Mouse (Mus musculus) liver, postnatal 0 days (tissue): ENCODE measurements around the gene Ntrk3.

ENCODE experiments used
- CTCF ChIP-seq: sonication (generic); IDR thresholded peaks from 2 replicates; pipeline ENCODE4 v1.5.1; 2016; ENCODE audit warnings: antibody characterized with exemption, low read depth
- EP300 ChIP-seq: IDR thresholded peaks from 2 replicates; pipeline ENCODE4 v1.6.1; 2016; ENCODE audit warnings: antibody characterized with exemption, low read depth, mild to moderate bottlenecking

DNA sequence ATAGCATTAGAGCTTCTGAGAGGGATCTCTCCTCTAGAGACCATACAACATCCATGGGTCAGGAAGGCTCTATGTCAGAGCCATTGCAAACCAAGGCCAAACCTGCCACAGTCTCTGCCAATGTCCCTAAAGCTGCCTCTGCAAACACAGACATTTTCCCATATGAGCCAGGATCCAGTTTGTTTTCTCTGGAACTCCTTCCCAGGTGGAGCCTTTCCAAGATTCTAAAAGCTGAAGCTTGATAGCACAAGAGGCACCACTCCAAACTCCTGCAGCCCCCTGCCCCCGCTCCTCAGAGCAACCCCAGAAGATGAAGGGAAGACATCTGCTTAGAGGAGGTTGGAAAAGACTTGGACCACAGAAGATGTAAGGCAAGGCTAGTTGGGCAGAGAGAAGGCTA, 432.8 kb downstream of the Ntrk3 start:
- TF ChIP-seq CTCF (no peak), EP300 (no peak)
